Mouse (Mus musculus) heart, postnatal 0 days (tissue): ENCODE results near the gene Tmem198b. TPM values are rescaled to one million over a fixed set of nuclear protein-coding genes. Genes with fewer than 3 reads are reported as not detected.

Experiments
- ATAC-seq: fragments of 200-750 bp; cut with Nextera tagmentation; 2 replicates; pipeline ENCODE4 v1.8.0; 2017; ENCODE audit warnings: low read depth, moderate number of reproducible peaks, moderate library complexity; ENCODE audit not compliant: insufficient read depth
- DNase-seq: peaks from one replicate; pipeline ENCODE4 v3.0.0-alpha.2; 2016; ENCODE audit warnings: low spot score
- H3K27ac ChIP-seq: fragments of 300-500 bp; sonication (generic); 2 replicates; pipeline ENCODE4 v1.5.1; 2014; ENCODE audit warnings: low read depth, mild to moderate bottlenecking
- H3K27me3 ChIP-seq: fragments of 300-500 bp; sonication (generic); 2 replicates; pipeline ENCODE4 v1.6.1; 2014; ENCODE audit warnings: low read length, mixed read lengths; ENCODE audit not compliant: control insufficient read depth, insufficient read depth
- H3K36me3 ChIP-seq: fragments of 300-500 bp; sonication (generic); replicated peaks from 2 replicates; pipeline ENCODE4 v1.6.1; 2014; ENCODE audit warnings: low read length, mixed read lengths; ENCODE audit not compliant: control insufficient read depth, insufficient read depth
- H3K4me1 ChIP-seq: fragments of 300-500 bp; sonication (generic); 2 replicates; pipeline ENCODE4 v1.6.1; 2014; ENCODE audit warnings: antibody characterized with exemption; ENCODE audit not compliant: control insufficient read depth, insufficient read depth
- H3K4me2 ChIP-seq: fragments of 300-500 bp; sonication (generic); 2 replicates; pipeline ENCODE4 v1.6.1; 2014; ENCODE audit warnings: low read depth, mild to moderate bottlenecking, low read length, moderate library complexity
- H3K4me3 ChIP-seq: fragments of 300-500 bp; sonication (generic); 2 replicates; pipeline ENCODE4 v1.5.1; 2014; ENCODE audit warnings: low read depth, low read length
- H3K9ac ChIP-seq: fragments of 300-500 bp; sonication (generic); replicated peaks from 2 replicates; pipeline ENCODE4 v1.6.1; 2014; ENCODE audit warnings: low read depth, low read length, mixed read lengths
- H3K9me3 ChIP-seq: fragments of 300-500 bp; sonication (generic); replicated peaks from 2 replicates; pipeline ENCODE4 v1.6.1; 2016; ENCODE audit warnings: low read length; ENCODE audit not compliant: control insufficient read depth
- CTCF ChIP-seq: IDR thresholded peaks from 2 replicates; pipeline ENCODE4 v1.5.1; 2016; ENCODE audit warnings: antibody characterized with exemption, control low read depth, low read depth
- EP300 ChIP-seq: IDR thresholded peaks from 2 replicates; pipeline ENCODE4 v1.6.1; 2016; ENCODE audit warnings: antibody characterized with exemption, low read depth
- WGBS: fragments of 180-500 bp; shearing (Covaris S2); extraction: QIAGEN DNeasy Blood & Tissue Kit; methylation state at CpG from one replicate; pipeline ENCODE4 v1.1.7; 2014; 5-methylcytosine and 5-hydroxymethylcytosine counted together
- polyA plus RNA-seq: library from polyadenylated mRNA; unstranded; fragments of >200 nt; fragmentation: Nextera tagmentation; extraction: Ambion mirVana; gene quantifications from 2 replicates; pipeline ENCODE4 v1.2.1, GENCODE M21; 2015
- total RNA-seq: library from RNA; depleted of rRNA; stranded (reverse); fragments of >200 nt; gene quantifications from 2 replicates; pipeline ENCODE4 v1.2.3, GENCODE M21; 2014; ENCODE audit warnings: low replicate concordance

The Tmem198b gene
- total and polyA plus RNA-seq, 2 experiments from 2014 or later = 11.6 to 24.4 TPM

DNA sequence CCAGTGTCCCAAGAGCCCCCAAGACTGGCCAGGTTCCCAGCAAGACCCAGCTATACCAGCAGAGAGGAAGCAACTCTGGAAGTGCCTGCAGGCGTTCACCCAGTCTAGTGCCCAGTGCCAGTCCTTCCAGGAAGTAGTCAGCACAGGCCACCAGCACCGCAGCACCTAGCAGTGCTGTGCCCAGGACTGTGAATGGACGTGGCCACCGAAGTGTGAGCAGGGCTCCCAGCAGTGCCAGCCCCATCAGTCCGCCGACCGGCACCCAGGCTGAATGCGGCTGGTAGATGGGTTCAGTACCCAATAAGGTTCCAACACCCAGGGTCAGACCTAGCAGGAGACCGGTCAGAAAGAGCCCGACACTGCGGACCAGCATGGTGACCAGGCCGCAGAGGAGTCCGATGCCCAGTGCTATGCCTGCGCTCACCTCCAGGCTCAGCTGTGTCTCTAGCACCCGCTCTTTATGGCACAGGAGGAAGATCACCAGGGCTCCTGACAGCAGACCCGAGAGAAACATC, 2.1 kb downstream of the Tmem198b start:
- TF ChIP-seq EP300 (no peak), CTCF (no peak)
- Histone ChIP-seq H3K4me2 (peak overlapping the region; percentile 80; the same call in 1 of the 2 replicates), H3K27me3 (no peaks in the 10 kb centered on the region), H3K4me3 (peak overlapping the region; percentile 73; the same call in 1 of the 2 replicates), H3K9ac (no peak overlapping the region), H3K36me3 (peaks cover 14% of the 10 kb centered on the region), H3K4me1 (peaks cover 17% of the 10 kb centered on the region), H3K9me3 (no peaks in the 10 kb centered on the region), H3K27ac (no peak overlapping the region)
- no peak for DNase-seq
- no peak for ATAC-seq
- 89% methylated on average over 16 of the region's 16 CpGs for WGBS

- Histone ChIP-seq H3K9me3 (no peaks in the 10 kb centered on the region), H3K36me3 (peaks cover 14% of the 10 kb centered on the region), H3K9ac (no peak overlapping the region), H3K4me3 (no peak overlapping the region), H3K4me2 (no peak overlapping the region), H3K27ac (no peak overlapping the region), H3K27me3 (no peaks in the 10 kb centered on the region), H3K4me1 (peaks cover 6% of the 10 kb centered on the region; the same call in 1 of the 2 replicates)
- WGBS = 92% methylated on average over 8 of the region's 8 CpGs
- TF ChIP-seq EP300 (no peak), CTCF (no peak)
- DNase-seq = no peak
- no peak for ATAC-seq
Measured at GRCm38 (mm10) chr10:128798676-128799075, 5.5 kb downstream of the Tmem198b start.

DNA sequence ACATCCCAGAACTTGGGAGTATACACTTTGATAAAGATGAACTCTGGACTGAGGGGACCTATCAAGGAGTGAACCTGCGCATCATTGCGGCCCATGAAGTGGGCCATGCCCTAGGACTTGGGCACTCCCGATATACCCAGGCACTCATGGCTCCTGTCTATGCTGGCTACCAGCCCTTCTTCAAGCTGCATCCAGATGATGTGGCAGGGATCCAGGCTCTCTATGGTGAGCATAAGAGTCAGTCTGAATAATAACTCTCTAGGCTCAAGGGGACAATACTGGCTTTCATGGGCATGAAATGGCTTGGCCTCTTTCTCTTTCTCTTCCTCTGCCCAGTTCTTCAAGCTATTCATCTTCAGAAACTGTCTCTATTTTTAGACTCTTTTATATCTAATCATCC, 8.6 kb downstream of the Tmem198b start:
- H3K27ac ChIP-seq = no peak overlapping the region
- DNase-seq (no peak), ATAC-seq (no peak)
- H3K4me3 ChIP-seq = no peak overlapping the region
- peaks cover 5% of the 10 kb centered on the region for H3K36me3 ChIP-seq
- no peak overlapping the region for H3K9ac ChIP-seq
- H3K4me2 ChIP-seq = no peak overlapping the region
- H3K27me3 ChIP-seq = no peaks in the 10 kb centered on the region
- no peak for TF ChIP-seq CTCF
- TF ChIP-seq EP300 = no peak
- H3K9me3 ChIP-seq = no peaks in the 10 kb centered on the region
- 81% methylated on average over 3 of the region's 3 CpGs for WGBS
- no peaks in the 10 kb centered on the region for H3K4me1 ChIP-seq

DNA sequence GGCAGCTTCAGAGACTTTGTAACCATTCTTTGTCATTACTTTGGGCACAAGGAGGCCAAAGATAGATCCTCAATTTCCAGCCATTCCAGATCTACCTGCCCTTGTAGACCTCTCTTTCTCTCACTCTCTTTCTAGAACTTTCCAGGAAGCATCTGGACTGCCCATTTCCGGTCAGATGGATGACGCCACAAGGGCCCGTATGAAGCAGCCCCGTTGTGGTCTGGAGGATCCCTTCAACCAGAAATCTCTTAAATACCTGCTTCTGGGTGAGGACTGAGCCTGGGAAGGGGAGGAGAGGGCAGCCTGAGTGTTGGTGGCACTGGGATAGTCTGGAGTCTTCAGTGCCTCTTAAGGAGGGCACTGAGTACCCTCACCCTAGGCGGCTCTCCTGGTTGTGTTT, 9.8 kb downstream of the Tmem198b start:
- no peak for DNase-seq
- no peak for ATAC-seq
- TF ChIP-seq EP300 (no peak), CTCF (no peak)
- 79% methylated on average over 5 of the region's 5 CpGs for WGBS
- Histone ChIP-seq H3K27me3 (no peaks in the 10 kb centered on the region), H3K9ac (no peak overlapping the region), H3K36me3 (no peaks in the 10 kb centered on the region), H3K4me2 (no peak overlapping the region), H3K9me3 (no peaks in the 10 kb centered on the region), H3K4me3 (no peak overlapping the region), H3K4me1 (no peaks in the 10 kb centered on the region), H3K27ac (no peak overlapping the region)

GRCm38 (mm10) chr10:128793258-128793657, 10.9 kb downstream of the Tmem198b start:
- WGBS = 95% methylated on average over 1 of the region's 1 CpGs
- Histone ChIP-seq H3K4me3 (no peak overlapping the region), H3K27me3 (no peaks in the 10 kb centered on the region), H3K9ac (no peak overlapping the region), H3K27ac (no peak overlapping the region), H3K9me3 (no peaks in the 10 kb centered on the region), H3K36me3 (no peaks in the 10 kb centered on the region), H3K4me2 (no peak overlapping the region), H3K4me1 (no peaks in the 10 kb centered on the region)
- ATAC-seq (no peak), DNase-seq (no peak)
- TF ChIP-seq CTCF (no peak), EP300 (no peak)

GRCm38 (mm10) chr10:128792041-128792440, 12.1 kb downstream of the Tmem198b start:
- TF ChIP-seq CTCF (no peak), EP300 (no peak)
- Histone ChIP-seq H3K4me3 (no peak overlapping the region), H3K36me3 (no peaks in the 10 kb centered on the region), H3K4me2 (no peak overlapping the region), H3K4me1 (no peaks in the 10 kb centered on the region), H3K9me3 (no peaks in the 10 kb centered on the region), H3K27ac (no peak overlapping the region), H3K9ac (no peak overlapping the region), H3K27me3 (no peaks in the 10 kb centered on the region)
- ATAC-seq = no peak
- DNase-seq = no peak
